Comparison of ENCODE assay signal across 9 mouse cellular contexts in genomic region chr15:78066475-78066874, GRCm38 (mm10). TPM values are rescaled to one million over a fixed set of nuclear protein-coding genes. Genes with fewer than 3 reads are reported as not detected.
DNase-seq lines count a peak whose midpoint lies in the region; ATAC-seq and TF ChIP-seq lines count a peak whose summit lies in the region.
"Had no signal": no experiment of that assay in that cellular context is flagged by ENCODE, and none has a peak within 500 bp of the region (broad histone marks: within the 10 kb centered on the region; RNA-seq: fewer than 3 reads in every experiment).

No protein-coding gene starts in this region.

- H3K4me3 ChIP-seq in forebrain, embryonic 10.5 days = no peak overlapping the region
- H3K4me3 ChIP-seq in forebrain, postnatal 0 days (ENCODE audit: low read depth, low read length) = no peak overlapping the region
- no peak overlapping the region for H3K4me3 ChIP-seq in midbrain, postnatal 0 days (ENCODE audit: low read depth, low read length)
- H3K4me3 ChIP-seq: heart, embryonic 15.5 days had no signal

- H3K4me2 ChIP-seq in forebrain, postnatal 0 days (ENCODE audit: low read depth) = no peak overlapping the region
- H3K4me2 ChIP-seq in midbrain, postnatal 0 days (ENCODE audit: low read depth, low read length, poor library complexity, severe bottlenecking) = no peak overlapping the region
- H3K4me2 ChIP-seq: heart, embryonic 15.5 days had no signal

- ATAC-seq in forebrain, postnatal 0 days = no peak
- ATAC-seq in midbrain, postnatal 0 days (ENCODE audit: low FRiP score) = no peak

- H3K36me3 ChIP-seq in forebrain, embryonic 10.5 days (replicated peaks) = no peaks in the 10 kb centered on the region
- no peaks in the 10 kb centered on the region for H3K36me3 ChIP-seq in forebrain, postnatal 0 days (ENCODE audit: insufficient read depth)
- H3K36me3 ChIP-seq in midbrain, postnatal 0 days (ENCODE audit: insufficient read depth, low read length) = no peaks in the 10 kb centered on the region
- H3K36me3 ChIP-seq: heart, embryonic 15.5 days had no signal

- H3K4me1 ChIP-seq in forebrain, embryonic 10.5 days = no peaks in the 10 kb centered on the region
- no peaks in the 10 kb centered on the region for H3K4me1 ChIP-seq in forebrain, postnatal 0 days (ENCODE audit: insufficient read depth)
- H3K4me1 ChIP-seq in midbrain, postnatal 0 days (ENCODE audit: insufficient read depth, low read length) = peaks cover 7% of the 10 kb centered on the region
- H3K4me1 ChIP-seq: heart, embryonic 15.5 days had no signal

- WGBS in forebrain, embryonic 10.5 days = 3% methylated on average over 5 of the region's 5 CpGs
- WGBS in forebrain, postnatal 0 days = 6% methylated on average over 5 of the region's 5 CpGs
- 14% methylated on average over 5 of the region's 5 CpGs for WGBS in midbrain, postnatal 0 days

- no peaks in the 10 kb centered on the region for H3K9me3 ChIP-seq in forebrain, embryonic 10.5 days
- no peaks in the 10 kb centered on the region for H3K9me3 ChIP-seq in forebrain, postnatal 0 days (ENCODE audit: low read length)
- no peaks in the 10 kb centered on the region for H3K9me3 ChIP-seq in midbrain, postnatal 0 days (ENCODE audit: low read length)
- H3K9me3 ChIP-seq: heart, embryonic 15.5 days had no signal

- H3K27me3 ChIP-seq in forebrain, embryonic 10.5 days (ENCODE audit: poor library complexity, severe bottlenecking) = no peaks in the 10 kb centered on the region
- H3K27me3 ChIP-seq in forebrain, postnatal 0 days (ENCODE audit: insufficient read depth, low read length) = no peaks in the 10 kb centered on the region
- no peaks in the 10 kb centered on the region for H3K27me3 ChIP-seq in midbrain, postnatal 0 days (ENCODE audit: insufficient read depth, low read length)
- H3K27me3 ChIP-seq: heart, embryonic 15.5 days had no signal

- no peak overlapping the region for H3K9ac ChIP-seq in forebrain, postnatal 0 days
- H3K9ac ChIP-seq in midbrain, postnatal 0 days (replicated peaks; ENCODE audit: low read length, poor library complexity, severe bottlenecking) = no peak overlapping the region
- H3K9ac ChIP-seq: heart, embryonic 15.5 days had no signal

- H3K27ac ChIP-seq in forebrain, embryonic 10.5 days = no peak overlapping the region
- H3K27ac ChIP-seq in forebrain, postnatal 0 days (ENCODE audit: low read depth, low read length) = no peak overlapping the region
- no peak overlapping the region; the same call in 1 of the 2 replicates for H3K27ac ChIP-seq in midbrain, postnatal 0 days (ENCODE audit: low read depth, low read length)
- H3K27ac ChIP-seq: heart, embryonic 15.5 days had no signal

- TF ChIP-seq CTCF in forebrain, postnatal 0 days (IDR thresholded peaks at IDR 0.05; ENCODE audit: low read depth) = no peak
- TF ChIP-seq CTCF in midbrain, postnatal 0 days (IDR thresholded peaks at IDR 0.05) = no peak

- peak; percentile 71 for DNase-seq in forebrain, embryonic 10.5 days (ENCODE audit: extremely low spot score, low spot score)
- DNase-seq in forebrain, postnatal 0 days = no peak
- peak; percentile 74 for DNase-seq in 3T3-L1 (ENCODE audit: low read depth, low spot score)
- peak; percentile 79 to 87 for DNase-seq in adrenal gland, postnatal 36 days
- DNase-seq in induced T-regulatory cell, adult 2 months (ENCODE audit: low read depth) = peak; percentile 60
- peak; percentile 55 for DNase-seq in midbrain, postnatal 0 days (ENCODE audit: low spot score)
- peak; percentile 36 for DNase-seq in yolk sac, embryonic 10.5 days (ENCODE audit: low spot score)
- no peak for DNase-seq in left cerebral cortex, adult 8-10 months (ENCODE audit: low spot score in 2 of 2)

RNA-seq across cellular contexts. Expression of gene Cacng2, which starts 53.4 kb away (rescaled TPM):
- 0.05 and 0.20 TPM in 2 replicates for polyA plus RNA-seq in forebrain, embryonic 10.5 days (2016; fragmentation: Nextera tagmentation; extraction: Ambion mirVana)
- total RNA-seq in forebrain, postnatal 0 days (2014; rRNA removed) = 9.8 and 13.6 TPM in 2 replicates
- 6.8 and 10.1 TPM in 2 replicates for polyA plus RNA-seq in forebrain, postnatal 0 days (2015; fragmentation: Nextera tagmentation; extraction: Ambion mirVana)
- under 1 TPM; 0.20 to 0.26 TPM for total RNA-seq in adrenal gland, postnatal 36 days (2021)
- total RNA-seq in midbrain, postnatal 0 days (2014; rRNA removed) = 22.3 and 22.6 TPM in 2 replicates
- polyA plus RNA-seq in midbrain, postnatal 0 days (2015; fragmentation: Nextera tagmentation; extraction: Ambion mirVana) = 15.7 and 16.7 TPM in 2 replicates
- total RNA-seq in left cerebral cortex, adult 8-10 months (2022) = 10 to 100 TPM; 45.3 to 47.1 (median 46.5) TPM
- polyA plus RNA-seq: heart, embryonic 15.5 days had no signal

Comparison
In these comparisons a context has a peak if more than half of its experiments do, and no peak if none do; other contexts are left out.
1. DNase-seq: peak in forebrain, embryonic 10.5 days (single experiment), 3T3-L1 (single experiment), adrenal gland, postnatal 36 days (2 of 2), induced T-regulatory cell, adult 2 months (single experiment), midbrain, postnatal 0 days (single experiment) and yolk sac, embryonic 10.5 days (single experiment); none in forebrain, postnatal 0 days (single experiment) and left cerebral cortex, adult 8-10 months (0 of 2).